14 mouse cellular contexts compared by ENCODE assay signal in genomic region chr8:101462515-101462914, GRCm38 (mm10).
DNase-seq lines count a peak whose midpoint lies in the region; ATAC-seq lines count a peak whose summit lies in the region.
"Had no signal": no experiment of that assay in that cellular context is flagged by ENCODE, and none has a peak within 500 bp of the region (broad histone marks: within the 10 kb centered on the region; RNA-seq: fewer than 3 reads in every experiment).

No protein-coding gene starts in this region.

- DNase-seq in frontal cortex, postnatal 10 days (ENCODE audit: low spot score in 2 of 2): no peak
- peak; percentile 81 for DNase-seq in brain, adult 2 months (ENCODE audit: low read depth, low spot score)
- DNase-seq in cerebellum, adult 11-12 months: peak; percentile 63
- DNase-seq in cerebellum, postnatal 25 days: peak; percentile 87 to 90
- DNase-seq in testis, postnatal 10 days (ENCODE audit: low spot score): no peak
- no peak for DNase-seq in Muller cell, postnatal 12 days (ENCODE audit: inconsistent ontology term)
- no peak for DNase-seq in lung, postnatal 14 days
- DNase-seq: adrenal gland, postnatal 10 days; gastrocnemius, postnatal 36 days; kidney, adult 2 months; kidney, postnatal 36 days; lung, postnatal 10 days; thymus, adult 18-20 months had no signal

- ATAC-seq in frontal cortex, adult (ENCODE audit: low TSS enrichment): peak; percentile 72

Comparison
In these comparisons a context has a peak if more than half of its experiments do, and no peak if none do; other contexts are left out.
1. DNase-seq: peak in brain, adult 2 months (single experiment), cerebellum, adult 11-12 months (single experiment) and cerebellum, postnatal 25 days (2 of 2); none in frontal cortex, postnatal 10 days (0 of 2), testis, postnatal 10 days (single experiment), Muller cell, postnatal 12 days (single experiment) and lung, postnatal 14 days (single experiment).